Mouse (Mus musculus) gonadal fat pad, adult 2 months (tissue): ENCODE data around the gene Hist1h2bg. TPM values are rescaled to one million over a fixed set of nuclear protein-coding genes. Genes with fewer than 3 reads are reported as not detected.
"Not testable (repeated sequence)": the region's sequence is repeated elsewhere in the genome, so short reads cannot be mapped to it uniquely, and the experiment has no call there.

Experiments
- DNase-seq: peaks from one replicate; pipeline ENCODE4 v3.0.0-alpha.2; 2012; ENCODE audit warnings: low read depth
- polyA plus RNA-seq: library from polyadenylated mRNA; depleted of rRNA; stranded (reverse); fragments of >200 nt; gene quantifications from 2 replicates; pipeline ENCODE4 v1.2.3, GENCODE M21; 2012

Hist1h2bg gene
- polyA plus RNA-seq, 1 experiment, result 22.4 TPM

GRCm38 (mm10) chr13:23539821-23540220, 31.4 kb upstream of the Hist1h2bg start:
- DNase-seq, result not testable (repeated sequence)

GRCm38 (mm10) chr13:23541497-23541896, 29.7 kb upstream of the Hist1h2bg start:
- no peak for DNase-seq

GRCm38 (mm10) chr13:23542225-23542980, 28.8 kb upstream of the Hist1h2bg start:
- not testable (repeated sequence) for DNase-seq

GRCm38 (mm10) chr13:23542999-23543607, 28.1 kb upstream of the Hist1h2bg start, which contains the start of gene Hist1h2bh:
Hist1h2bh (minus strand) TSS chr13:23543392.
- not testable (repeated sequence) for DNase-seq

GRCm38 (mm10) chr13:23543965-23544786, 27.0 kb upstream of the Hist1h2bg start, which contains the start of gene Hist1h3f:
Hist1h3f (plus strand) TSS chr13:23544052.
- peak; percentile 97 for DNase-seq

- not testable (repeated sequence) for DNase-seq
Measured at GRCm38 (mm10) chr13:23544787-23545120, 26.4 kb upstream of the Hist1h2bg start.

GRCm38 (mm10) chr13:23546694-23547093, 24.5 kb upstream of the Hist1h2bg start:
- DNase-seq, result no peak

GRCm38 (mm10) chr13:23550761-23551145, 20.4 kb upstream of the Hist1h2bg start:
- DNase-seq, result no peak

GRCm38 (mm10) chr13:23551146-23551834, 19.9 kb upstream of the Hist1h2bg start, which contains the start of gene Hist1h4f:
Hist1h4f (minus strand) TSS chr13:23551648.
- DNase-seq, result not testable (repeated sequence)

GRCm38 (mm10) chr13:23551931-23552914, 19.0 kb upstream of the Hist1h2bg start:
- no peak for DNase-seq

- DNase-seq, result no peak
Measured at GRCm38 (mm10) chr13:23552962-23553361, 18.2 kb upstream of the Hist1h2bg start, which contains the start of gene Hist1h1d. Hist1h1d (plus strand) TSS chr13:23553262.

GRCm38 (mm10) chr13:23554393-23554792, 16.8 kb upstream of the Hist1h2bg start:
- DNase-seq, result no peak

GRCm38 (mm10) chr13:23554925-23555838, 16.0 kb upstream of the Hist1h2bg start:
- DNase-seq, result no peak

GRCm38 (mm10) chr13:23555839-23556416, 15.3 kb upstream of the Hist1h2bg start:
- DNase-seq, result no peak

GRCm38 (mm10) chr13:23556906-23557305, 14.3 kb upstream of the Hist1h2bg start:
- DNase-seq, result no peak

- not testable (repeated sequence) for DNase-seq
Measured at GRCm38 (mm10) chr13:23560699-23561098, 10.5 kb upstream of the Hist1h2bg start.

GRCm38 (mm10) chr13:23561531-23561882, 9.7 kb upstream of the Hist1h2bg start:
- not testable (repeated sequence) for DNase-seq

GRCm38 (mm10) chr13:23561883-23562659, 9.1 kb upstream of the Hist1h2bg start, which contains the start of gene Hist1h3e:
Hist1h3e (minus strand) TSS chr13:23562369.
- not testable (repeated sequence) for DNase-seq
